Mouse (Mus musculus) G1E (cell line): ENCODE measurements around the gene Psat1. TPM values are rescaled to one million over a fixed set of nuclear protein-coding genes. Genes with fewer than 3 reads are reported as not detected.

Source experiments
- ATAC-seq: 2 replicates; pipeline ENCODE4 v1.8.0; 2016; ENCODE audit warnings: mild to moderate bottlenecking; ENCODE audit not compliant: insufficient number of reproducible peaks, poor library complexity, low FRiP score, severe bottlenecking; ENCODE audit errors: extremely low read depth
- DNase-seq: peaks from one replicate; pipeline ENCODE4 v3.0.0; 2012; ENCODE audit warnings: low spot score
- H3K27me3 ChIP-seq: 2 replicates; pipeline ENCODE4 v1.6.1; 2012; ENCODE audit warnings: mild to moderate bottlenecking, low read length, inconsistent platforms; ENCODE audit not compliant: insufficient read depth
- H3K36me3 ChIP-seq: replicated peaks from 2 replicates; pipeline ENCODE3; 2012; ENCODE audit warnings: mild to moderate bottlenecking, inconsistent platforms
- H3K4me1 ChIP-seq: 2 replicates; pipeline ENCODE4 v1.6.1; 2012; ENCODE audit warnings: low read depth, low read length, inconsistent platforms, mixed read lengths; ENCODE audit not compliant: insufficient read depth
- H3K4me3 ChIP-seq: 2 replicates; pipeline ENCODE4 v1.5.1; 2012; ENCODE audit warnings: low read depth, mild to moderate bottlenecking, inconsistent platforms, low read length, moderate library complexity, mixed read lengths
- H3K9me3 ChIP-seq: replicated peaks from 2 replicates; pipeline ENCODE4 v1.6.1; 2012; ENCODE audit warnings: inconsistent platforms
- CTCF ChIP-seq: IDR thresholded peaks from 2 replicates; pipeline ENCODE4 v1.5.1; 2012; ENCODE audit warnings: low read depth, low read length, inconsistent platforms, mixed read lengths
- GATA1 ChIP-seq: IDR thresholded peaks from 2 replicates; pipeline ENCODE4 v1.6.1; 2012; ENCODE audit warnings: borderline replicate concordance, low read length, inconsistent platforms, mixed read lengths
- GATA2 ChIP-seq: IDR thresholded peaks from 2 replicates; pipeline ENCODE4 v1.6.1; 2012; ENCODE audit warnings: low read depth, low read length, inconsistent platforms, borderline replicate concordance
- POLR2AphosphoS5 ChIP-seq: IDR thresholded peaks from 2 replicates; pipeline ENCODE4 v1.6.1; 2012; ENCODE audit warnings: low read depth, low read length, inconsistent platforms; ENCODE audit not compliant: insufficient replicate concordance
- TAL1 ChIP-seq: conservative IDR thresholded peaks from 2 replicates; pipeline ENCODE4 v1.6.1; 2012; ENCODE audit warnings: low read depth, low read length, inconsistent platforms, mixed read lengths
- polyA plus RNA-seq: library from polyadenylated mRNA; stranded (reverse); fragments of >175 nt; gene quantifications from 2 replicates; pipeline ENCODE4 v1.2.3, GENCODE M21; 2012
- total RNA-seq, 2 experiments: library from RNA; stranded (forward) in 1 of 2; stranded (reverse) in 1 of 2; fragments of 200-1000 nt in 1 of 2; fragments of >200 nt in 1 of 2; fragmentation: Nextera tagmentation in 1 of 2; gene quantifications; 2 replicates each; pipeline ENCODE4 v1.2.3; 2014 to 2017

Psat1 gene
- total and polyA plus RNA-seq, 3 experiments = 24.0 to 146 (median 142) TPM

DNA sequence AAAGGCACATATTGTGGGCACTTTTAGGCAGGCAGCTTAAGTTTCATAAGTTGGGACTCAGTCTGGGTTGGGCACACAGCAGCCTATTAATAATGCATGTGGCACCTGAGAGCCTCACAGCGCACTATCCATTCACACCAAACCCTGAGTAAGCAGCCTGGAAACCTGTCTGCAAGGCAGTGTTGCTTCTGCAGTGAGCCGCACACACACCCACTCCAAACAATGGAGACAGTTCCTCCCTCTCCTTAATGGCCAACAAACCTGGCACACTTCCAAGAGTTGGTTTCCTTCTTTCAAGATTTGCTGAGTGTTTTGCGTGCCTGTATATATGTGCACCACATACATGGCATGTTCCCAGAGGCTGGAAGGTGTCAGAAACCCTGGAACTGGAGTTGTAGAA lies 3.1 kb upstream of the Psat1 start:
- Histone ChIP-seq H3K4me3 (no peak overlapping the region), H3K9me3 (no peaks in the 10 kb centered on the region), H3K4me1 (peaks cover 8% of the 10 kb centered on the region), H3K27me3 (peaks cover 7% of the 10 kb centered on the region; the same call in 1 of the 2 replicates), H3K36me3 (peaks cover 17% of the 10 kb centered on the region)
- DNase-seq (no peak), ATAC-seq (no peak)
- no peak for TF ChIP-seq POLR2AphosphoS5
- TF ChIP-seq GATA1 = no peak
- no peak for TF ChIP-seq TAL1
- no peak for TF ChIP-seq GATA2
- TF ChIP-seq CTCF = no peak

GRCm38 (mm10) chr19:15948867-15949266 lies 1.7 kb upstream of the Psat1 start:
- Histone ChIP-seq H3K4me1 (peaks cover 8% of the 10 kb centered on the region), H3K4me3 (no peak overlapping the region), H3K27me3 (peaks cover 7% of the 10 kb centered on the region; the same call in 1 of the 2 replicates), H3K9me3 (no peaks in the 10 kb centered on the region), H3K36me3 (peaks cover 8% of the 10 kb centered on the region)
- no peak for ATAC-seq
- TF ChIP-seq GATA2 = no peak
- DNase-seq = no peak

DNA sequence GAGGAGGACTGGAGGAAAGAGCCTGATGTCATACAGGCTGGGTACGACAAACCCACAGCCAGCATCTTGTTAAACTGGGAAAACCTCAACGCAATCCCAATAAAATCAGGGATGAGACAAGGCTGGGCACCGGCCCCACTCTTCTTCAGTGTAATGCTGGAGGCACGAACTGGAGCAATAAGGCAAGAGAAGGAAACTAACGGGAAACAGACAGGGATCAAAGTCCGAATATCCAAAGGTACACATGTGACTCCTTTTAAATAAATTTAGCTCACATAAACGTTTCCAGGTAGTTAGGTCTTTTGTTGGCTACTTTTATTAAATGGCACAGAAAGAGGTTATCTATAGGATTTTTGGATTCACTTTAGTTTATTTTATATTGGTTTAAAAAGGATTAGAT lies 1.3 kb upstream of the Psat1 start:
- ATAC-seq = no peak
- H3K4me3 ChIP-seq = no peak overlapping the region
- no peaks in the 10 kb centered on the region for H3K9me3 ChIP-seq
- H3K4me1 ChIP-seq = peaks cover 8% of the 10 kb centered on the region
- H3K36me3 ChIP-seq = peaks cover 7% of the 10 kb centered on the region
- peaks cover 9% of the 10 kb centered on the region; the same call in 1 of the 2 replicates for H3K27me3 ChIP-seq
- TF ChIP-seq CTCF (no peak), GATA1 (no peak), POLR2AphosphoS5 (no peak), TAL1 (no peak), GATA2 (no peak)
- DNase-seq = no peak

DNA sequence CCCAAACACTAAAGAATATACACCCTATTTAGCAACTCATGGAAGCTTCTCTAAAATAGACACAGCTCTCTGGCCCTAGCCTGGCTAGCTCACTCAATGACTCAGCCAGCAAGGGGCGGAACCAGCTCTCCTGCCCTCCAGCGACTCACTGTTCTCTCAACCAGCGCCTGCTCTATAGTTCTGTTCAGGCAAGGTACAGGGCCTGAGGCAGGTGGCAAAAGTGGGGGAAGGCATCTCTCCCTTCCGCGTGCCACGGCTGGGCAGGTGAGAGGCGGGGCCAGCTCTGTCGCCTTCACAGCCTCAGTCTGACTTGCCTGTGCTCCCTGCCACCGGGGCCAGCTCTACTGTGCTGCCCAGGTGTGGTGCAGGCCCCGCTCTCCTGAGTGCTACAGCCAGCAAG lies 474 bp downstream of the Psat1 start:
- DNase-seq = no peak
- H3K36me3 ChIP-seq = no peaks in the 10 kb centered on the region
- H3K9me3 ChIP-seq = no peaks in the 10 kb centered on the region
- ATAC-seq = no peak
- peaks cover 9% of the 10 kb centered on the region; the same call in 1 of the 2 replicates for H3K27me3 ChIP-seq
- peaks cover 8% of the 10 kb centered on the region for H3K4me1 ChIP-seq
- no peak for TF ChIP-seq TAL1
- TF ChIP-seq GATA1 = no peak
- no peak for TF ChIP-seq POLR2AphosphoS5
- TF ChIP-seq CTCF = no peak
- TF ChIP-seq GATA2 = no peak
- 0 out of 2 replicates have a peak overlapping the region, but pooled peaks have one; percentile 16 for H3K4me3 ChIP-seq

- no peak overlapping the region for H3K4me3 ChIP-seq
- DNase-seq = no peak
Measured at GRCm38 (mm10) chr19:15943117-15943423, 4.1 kb downstream of the Psat1 start.

DNA sequence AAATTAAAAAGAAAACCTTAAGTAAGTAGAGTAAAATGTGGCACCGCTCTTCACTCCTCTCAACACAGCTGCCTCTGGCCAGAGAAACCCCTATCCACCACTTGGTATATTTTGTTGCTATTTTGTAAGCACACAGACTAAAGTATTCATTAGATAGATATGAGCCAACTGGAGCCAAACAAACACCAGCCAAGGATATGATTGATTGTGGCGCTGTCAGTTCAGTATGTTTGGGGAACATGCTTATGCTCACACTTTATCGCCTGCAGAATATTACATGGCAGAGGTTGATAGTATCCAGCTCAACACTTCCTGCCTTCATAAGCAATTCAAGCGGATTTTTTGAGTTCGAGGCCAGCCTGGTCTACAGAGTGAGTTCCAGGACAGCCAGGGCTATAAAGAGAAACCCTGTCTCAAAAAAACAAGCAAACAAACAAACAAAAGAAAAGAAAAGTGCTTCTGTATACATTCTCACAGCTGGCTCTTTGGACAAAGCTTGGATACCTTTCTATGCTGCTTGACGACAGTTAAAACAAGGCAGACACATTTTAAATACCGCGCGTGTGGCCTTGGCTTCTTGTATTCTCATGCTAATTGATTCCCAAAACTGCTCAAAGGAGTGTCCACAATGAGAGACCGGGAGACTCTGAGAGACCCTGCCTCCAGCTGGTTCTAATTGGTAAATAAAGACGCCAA lies 4.6 kb downstream of the Psat1 start:
- TF ChIP-seq TAL1 (no peak), GATA2 (no peak), CTCF (no peak), POLR2AphosphoS5 (no peak), GATA1 (no peak)
- Histone ChIP-seq H3K4me3 (no peak overlapping the region), H3K9me3 (no peaks in the 10 kb centered on the region), H3K4me1 (peaks cover 6% of the 10 kb centered on the region; the same call in 1 of the 2 replicates), H3K36me3 (no peaks in the 10 kb centered on the region), H3K27me3 (peaks cover 19% of the 10 kb centered on the region)
- DNase-seq = no peak
- ATAC-seq = no peak

More at GRCm38 (mm10) chr19:15943117-15943423, 4.1 kb downstream of the Psat1 start:
- TF ChIP-seq POLR2AphosphoS5 (no peak), GATA1 (no peak), TAL1 (no peak), CTCF (no peak), GATA2 (no peak)
- ATAC-seq = no peak
- Histone ChIP-seq H3K4me1 (peaks cover 6% of the 10 kb centered on the region; the same call in 1 of the 2 replicates), H3K9me3 (no peaks in the 10 kb centered on the region), H3K27me3 (peaks cover 18% of the 10 kb centered on the region), H3K36me3 (no peaks in the 10 kb centered on the region)
